Mouse (Mus musculus) brain, adult 2 months (tissue): ENCODE results near the gene Mgat4e.

Experiments
- DNase-seq: peaks from one replicate; pipeline ENCODE4 v3.0.0; 2011; ENCODE audit warnings: low read depth, low spot score

The Mgat4e gene

GRCm38 (mm10) chr1:134549632-134550132 lies at the start of gene Mgat4e:
TSS of gene Mgat4e (minus strand) at chr1:134549682.
- DNase-seq: no peak

- no peak for DNase-seq
These were observed 48.0 kb upstream of the Mgat4e start for GRCm38 (mm10) chr1:134597339-134598054.

DNA sequence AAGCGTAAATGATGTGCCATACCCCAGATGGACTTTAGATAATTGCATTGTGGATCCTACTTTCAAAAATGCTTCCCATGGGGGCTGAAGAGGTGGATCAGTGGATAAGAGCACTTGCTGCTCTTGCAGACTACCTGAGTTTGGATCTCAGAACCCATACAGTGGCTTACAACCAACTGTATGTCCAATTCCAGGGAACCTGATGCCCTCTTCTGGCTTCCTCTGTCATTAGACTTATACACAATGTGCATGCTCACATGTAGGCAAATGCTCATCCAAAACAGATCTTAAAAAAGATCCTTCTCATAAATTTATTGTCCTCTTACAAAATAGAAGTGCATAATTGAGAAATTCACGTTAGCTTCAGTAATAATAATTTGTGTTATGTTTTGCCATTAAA lies 42.3 kb upstream of the Mgat4e start:
- peak; percentile 29 for DNase-seq

- no peak for DNase-seq
These were observed 40.2 kb upstream of the Mgat4e start for GRCm38 (mm10) chr1:134589676-134590075.

DNA sequence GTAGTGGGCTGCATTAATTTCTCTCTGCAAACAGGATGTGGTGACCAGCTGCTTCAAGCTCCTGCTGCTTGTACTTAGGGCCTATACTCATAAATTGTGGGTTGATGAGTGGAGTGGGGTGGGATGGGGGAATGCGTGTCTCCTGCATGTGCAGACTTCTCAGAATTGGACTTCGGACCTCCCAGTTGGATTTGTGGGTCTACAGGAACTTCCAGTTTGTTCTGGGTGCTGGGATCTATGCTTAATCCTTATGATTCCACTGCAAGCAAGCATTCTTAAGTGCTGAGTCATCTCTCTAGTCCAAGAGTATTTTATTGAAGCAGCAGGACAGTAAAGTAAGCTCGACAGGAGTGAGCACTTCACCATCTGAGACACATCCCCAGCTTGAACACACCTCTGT lies 34.1 kb upstream of the Mgat4e start:
- DNase-seq: no peak

DNA sequence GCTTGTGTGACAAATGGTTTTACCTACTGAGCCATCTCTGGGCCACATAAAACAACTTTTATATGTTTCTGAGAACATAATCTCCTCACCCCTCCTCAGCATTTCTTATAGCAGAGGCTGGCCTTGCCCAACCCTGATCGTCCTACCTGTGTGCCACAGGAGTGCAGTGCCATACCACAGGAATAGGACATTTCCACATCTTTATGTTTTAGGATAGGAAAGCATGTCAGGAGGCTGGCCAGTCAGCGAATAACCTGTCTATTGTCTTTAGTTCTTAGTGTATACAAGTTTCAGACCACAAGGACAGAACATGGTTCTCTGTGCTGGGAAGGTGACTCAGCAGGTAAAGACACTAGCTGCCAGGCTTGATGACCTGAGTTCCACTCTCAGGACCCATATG lies 31.3 kb upstream of the Mgat4e start:
- DNase-seq: no peak

DNA sequence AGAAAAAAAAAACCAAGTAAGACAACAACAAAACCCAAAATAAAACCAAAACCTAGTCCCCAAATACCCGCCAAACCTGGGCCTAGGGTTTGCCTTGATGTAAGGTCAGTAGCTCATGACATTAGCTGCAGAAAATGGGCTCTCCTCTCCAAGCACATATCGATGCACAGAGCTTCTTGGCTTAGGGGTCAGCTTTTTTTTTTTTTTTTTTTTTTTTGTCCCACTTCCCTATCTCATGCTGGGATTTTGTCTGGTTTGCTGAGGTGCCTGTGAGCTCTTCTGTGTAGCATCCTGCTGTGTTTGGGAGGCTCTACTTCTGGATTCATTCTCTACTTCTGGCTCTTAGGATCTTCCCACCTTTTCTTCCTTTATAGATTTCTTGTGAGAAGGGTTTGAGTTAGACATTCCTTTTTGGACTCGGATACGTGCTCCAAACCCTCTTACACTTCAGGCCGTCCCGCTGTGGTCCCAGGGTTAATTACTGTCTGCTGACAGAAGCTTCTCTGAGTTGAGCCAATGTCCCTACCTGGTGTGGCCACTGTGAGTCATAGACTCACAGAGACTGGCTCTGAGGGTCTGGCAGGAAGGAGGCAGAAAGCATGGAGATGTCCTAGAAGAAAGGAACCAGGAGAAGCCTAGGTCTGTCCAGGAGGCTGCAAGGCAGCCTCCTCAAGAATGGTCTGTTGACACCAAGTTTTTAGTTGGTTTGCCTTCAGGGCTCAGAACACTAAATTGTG lies 28.1 kb upstream of the Mgat4e start:
- DNase-seq: peak; percentile 44

GRCm38 (mm10) chr1:134573932-134574315 lies 24.4 kb upstream of the Mgat4e start:
- DNase-seq: no peak

DNA sequence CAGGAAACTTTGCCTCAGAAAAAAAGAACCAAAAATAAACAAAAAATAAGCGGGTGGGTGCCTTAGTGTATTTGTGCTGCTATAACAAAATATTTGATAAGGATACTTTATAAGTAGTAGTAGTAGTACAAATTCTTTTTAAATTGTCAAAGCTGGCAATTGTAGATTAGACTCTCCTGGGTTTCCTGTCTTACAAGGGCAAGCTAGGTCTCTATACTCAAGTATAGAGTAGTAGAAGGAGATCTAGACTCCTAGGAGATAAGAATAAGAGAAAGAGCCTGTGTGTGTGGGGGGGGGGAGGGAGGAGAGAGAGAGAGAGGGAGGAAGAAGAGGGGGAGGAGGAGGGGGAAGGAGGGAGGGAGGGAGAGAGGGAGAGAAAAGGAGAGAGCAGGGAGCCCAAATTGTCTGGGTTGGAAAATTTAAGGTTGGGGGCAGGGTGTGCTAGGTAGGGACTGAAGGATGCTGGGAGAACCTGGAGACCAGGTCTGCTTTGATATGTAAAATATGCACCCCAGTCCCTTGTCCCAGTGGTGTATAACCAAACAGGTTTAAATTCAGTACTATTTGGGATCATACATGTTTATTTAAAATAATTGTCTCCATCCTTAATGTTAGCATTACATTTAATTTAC lies 23.9 kb upstream of the Mgat4e start:
- DNase-seq: no peak

GRCm38 (mm10) chr1:134570631-134571030 lies 21.1 kb upstream of the Mgat4e start:
- no peak for DNase-seq

DNA sequence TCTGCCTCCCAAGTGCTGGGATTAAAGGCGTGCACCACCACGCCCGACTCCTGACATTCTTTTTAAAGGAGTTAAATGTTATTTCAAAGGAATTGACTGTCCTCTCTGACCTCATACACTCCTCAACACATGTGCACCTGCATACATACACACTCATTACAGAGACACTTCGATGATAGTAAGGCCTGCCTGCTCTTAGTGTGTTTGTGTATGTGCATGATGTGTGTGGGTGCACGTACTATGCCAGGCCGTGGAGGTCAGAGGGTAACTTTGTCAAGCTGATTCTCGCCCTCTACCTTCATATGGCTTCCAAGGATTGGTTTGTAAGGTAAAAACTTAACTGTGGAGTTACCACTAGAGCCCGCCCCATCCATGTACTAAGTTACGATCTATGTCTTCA lies 20.7 kb upstream of the Mgat4e start:
- DNase-seq: no peak

DNA sequence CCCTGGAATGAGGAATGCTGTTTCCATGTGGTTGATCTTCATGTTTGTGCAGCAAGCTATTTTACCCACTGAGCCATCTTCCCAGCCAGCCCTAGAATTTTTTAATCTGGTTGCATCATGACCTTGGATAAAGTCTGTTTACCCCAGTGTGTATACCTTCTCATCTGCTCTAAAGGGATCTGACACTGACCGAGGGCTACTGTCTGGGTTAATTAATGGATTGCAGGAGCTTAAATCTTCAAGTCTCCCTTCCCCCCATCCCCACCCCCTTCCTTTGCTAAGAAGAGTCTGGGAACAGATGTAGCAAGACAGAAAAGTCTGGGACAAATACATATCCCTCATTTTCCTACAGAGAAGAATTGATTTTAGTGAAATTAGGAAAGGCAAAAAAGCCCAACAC lies 18.0 kb upstream of the Mgat4e start:
- no peak for DNase-seq

- no peak for DNase-seq
These were observed 14.2 kb upstream of the Mgat4e start for GRCm38 (mm10) chr1:134563726-134564125.

- DNase-seq: no peak
These were observed 13.0 kb upstream of the Mgat4e start for GRCm38 (mm10) chr1:134562457-134562856.

GRCm38 (mm10) chr1:134561770-134562143 lies 12.3 kb upstream of the Mgat4e start:
- DNase-seq: no peak

DNA sequence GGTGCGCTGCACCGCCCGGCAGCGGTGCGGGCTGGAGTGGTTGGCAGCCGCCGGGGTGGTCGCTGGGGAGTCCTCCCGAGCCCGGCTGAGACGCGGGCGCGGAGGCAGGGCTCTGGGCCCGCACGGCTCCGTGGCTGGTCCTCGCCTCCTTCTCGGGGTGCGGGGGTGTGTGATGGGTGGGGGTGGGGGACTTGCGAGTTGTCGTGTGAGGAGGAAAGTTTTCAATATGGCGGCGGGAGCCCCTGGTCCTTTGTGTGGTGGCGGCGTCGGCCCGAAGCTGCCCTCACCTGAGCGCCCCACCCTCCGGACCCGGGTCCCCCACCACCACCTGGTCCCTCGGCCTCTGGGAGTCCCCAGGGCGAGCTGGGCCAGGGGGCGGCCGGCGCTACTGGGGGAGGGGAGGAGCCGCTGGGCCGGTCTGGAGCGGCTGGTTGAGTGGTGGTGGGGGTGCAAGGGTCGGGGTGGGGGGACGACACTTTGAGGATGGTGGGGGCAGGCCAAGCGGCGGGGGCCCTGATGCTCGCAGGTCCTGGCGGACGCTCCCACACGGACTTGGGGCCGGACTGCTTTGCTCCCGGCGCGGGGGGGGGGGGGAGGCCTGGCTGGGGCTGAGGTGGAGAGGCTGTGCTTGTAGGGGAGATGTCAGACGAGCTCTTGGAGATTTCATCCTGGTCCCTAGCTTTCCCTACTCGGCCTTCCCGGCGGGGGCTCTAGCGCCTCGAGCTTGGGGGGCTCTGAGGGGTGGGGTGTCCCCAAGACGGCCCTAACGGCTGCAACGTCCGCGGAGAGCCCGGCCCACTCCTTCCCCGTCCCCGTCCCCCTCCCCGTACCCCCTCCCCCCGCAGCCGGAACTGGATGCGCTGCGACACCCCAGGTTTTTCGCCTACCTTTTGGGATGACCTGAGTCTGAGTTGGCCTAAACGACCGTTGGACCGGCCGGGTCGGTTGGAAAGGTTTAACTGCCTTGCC lies 11.6 kb upstream of the Mgat4e start:
- DNase-seq: peak; percentile 63

GRCm38 (mm10) chr1:134560396-134560795 lies 10.9 kb upstream of the Mgat4e start:
- peak; percentile 51 for DNase-seq

DNA sequence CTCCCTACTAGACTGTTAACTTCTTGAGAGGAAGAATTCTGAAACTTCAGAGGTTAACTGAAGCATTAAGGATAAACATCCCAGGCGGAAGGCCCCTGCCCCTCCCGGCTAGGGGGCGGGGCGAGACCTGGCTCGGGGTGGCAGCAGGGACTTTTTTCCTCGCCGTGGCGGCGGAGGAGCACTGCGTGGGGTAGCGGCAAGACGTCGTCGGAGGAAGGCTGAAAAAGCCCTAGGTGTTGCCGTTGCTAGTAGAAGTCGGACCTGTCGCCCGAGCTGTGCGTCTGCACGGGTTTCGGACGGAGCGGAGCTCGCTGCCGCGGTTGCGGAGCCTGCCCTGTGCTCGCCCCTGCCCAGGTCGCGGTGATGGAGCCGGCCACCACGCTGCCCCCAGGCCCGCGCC lies 10.5 kb upstream of the Mgat4e start, which contains the start of gene Kdm5b:
Gene Kdm5b (plus strand): TSS at position 196 of the 400 bp plus-strand sequence.
- DNase-seq: peak; percentile 97

GRCm38 (mm10) chr1:134559226-134559625 lies 9.7 kb upstream of the Mgat4e start:
- DNase-seq: no peak

DNA sequence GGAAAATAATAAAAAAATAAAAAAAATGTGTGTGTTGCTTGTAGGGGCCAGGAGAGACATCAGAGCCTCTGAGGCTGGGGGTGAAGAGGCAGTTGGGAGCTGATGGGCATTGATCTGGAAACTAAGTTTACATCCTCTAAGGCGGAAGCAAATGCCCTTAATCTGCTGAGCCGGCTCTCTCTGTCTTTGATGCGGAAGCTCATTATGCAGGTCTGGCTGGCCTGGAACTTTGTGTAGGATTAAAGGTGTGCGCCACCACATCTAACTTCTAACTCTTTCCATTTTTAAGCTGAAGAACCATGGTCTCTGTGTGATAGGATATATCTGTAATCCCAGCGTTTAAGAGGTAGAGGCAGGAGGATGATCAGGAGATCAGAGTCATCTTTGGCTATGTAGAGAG lies 9.0 kb upstream of the Mgat4e start:
- no peak for DNase-seq

DNA sequence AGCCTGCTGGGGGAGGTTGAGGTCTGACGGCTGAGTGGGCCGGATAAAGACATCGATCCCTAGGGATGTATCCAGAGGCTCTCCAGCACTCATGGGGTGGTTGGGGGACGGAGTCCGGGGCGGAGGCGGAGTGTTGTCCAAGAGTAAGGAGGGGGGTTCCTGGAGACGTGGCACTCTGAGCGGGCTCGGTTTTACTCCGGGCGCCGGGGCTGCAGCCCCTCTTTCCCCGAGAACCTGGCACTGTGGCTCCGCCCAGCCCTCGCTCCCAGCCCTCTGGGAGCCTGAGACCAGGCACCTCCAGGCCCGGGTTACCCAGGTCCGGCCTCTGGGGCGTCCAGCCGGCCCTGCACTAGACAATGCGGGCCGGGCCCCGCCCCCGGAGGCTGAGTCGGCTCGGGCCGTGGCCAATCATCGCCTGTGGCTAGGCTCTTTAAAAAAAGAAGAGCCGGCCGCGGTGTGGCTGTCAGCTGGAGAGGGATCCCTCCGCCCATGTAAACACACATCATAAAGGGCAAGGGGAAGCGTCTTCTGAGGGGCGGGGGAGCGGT lies 7.3 kb upstream of the Mgat4e start:
- DNase-seq: peak; percentile 98
